Mouse (Mus musculus) ES-Bruce4 (cell line): ENCODE measurements around the gene Mif4gd. TPM values are rescaled to one million over a fixed set of nuclear protein-coding genes. Genes with fewer than 3 reads are reported as not detected.

Source experiments
- H3K27ac ChIP-seq: 2 replicates; pipeline ENCODE4 v1.5.1; 2012; ENCODE audit warnings: low read length, inconsistent platforms; ENCODE audit not compliant: insufficient read depth
- H3K27me3 ChIP-seq: 2 replicates; pipeline ENCODE4 v1.6.1; 2012; ENCODE audit warnings: mild to moderate bottlenecking, low read length, inconsistent platforms; ENCODE audit not compliant: control insufficient read depth, poor library complexity, insufficient read depth, severe bottlenecking
- H3K36me3 ChIP-seq: 2 replicates; pipeline ENCODE4 v1.6.1; 2012; ENCODE audit warnings: inconsistent platforms, mild to moderate bottlenecking, low read length, moderate library complexity; ENCODE audit not compliant: control insufficient read depth, poor library complexity, insufficient read depth, severe bottlenecking
- H3K4me1 ChIP-seq: one replicate; pipeline ENCODE4 v1.8.1; 2011; ENCODE audit warnings: low read length; ENCODE audit not compliant: control insufficient read depth, insufficient read depth
- H3K4me3 ChIP-seq: 2 replicates; pipeline ENCODE4 v1.5.1; 2011; ENCODE audit warnings: low read depth, mild to moderate bottlenecking, low read length
- H3K9ac ChIP-seq: 2 replicates; pipeline ENCODE4 v1.6.1; 2012; ENCODE audit warnings: low read depth, mild to moderate bottlenecking, inconsistent platforms; ENCODE audit not compliant: poor library complexity, severe bottlenecking
- H3K9me3 ChIP-seq: replicated peaks from 2 replicates; pipeline ENCODE4 v1.6.1; 2012; ENCODE audit warnings: mild to moderate bottlenecking, low read length, inconsistent platforms; ENCODE audit not compliant: control insufficient read depth, poor library complexity, insufficient read depth, severe bottlenecking
- CTCF ChIP-seq: IDR thresholded peaks from one replicate; pipeline ENCODE4 v1.8.1; 2011; ENCODE audit warnings: low read depth, low read length
- EP300 ChIP-seq: IDR thresholded peaks from 2 replicates; pipeline ENCODE4 v1.6.1; 2011; ENCODE audit warnings: low read depth, low read length; ENCODE audit not compliant: insufficient read depth
- POLR2A ChIP-seq: IDR thresholded peaks from one replicate; pipeline ENCODE4 v1.8.1; 2011; ENCODE audit warnings: low read length; ENCODE audit not compliant: insufficient read depth
- polyA plus RNA-seq: library from polyadenylated mRNA; stranded (reverse); fragments of >200 nt; gene quantifications from 2 replicates; pipeline ENCODE4 v1.2.4, GENCODE M21; 2011; ENCODE audit warnings: low read depth; ENCODE audit not compliant: missing spikeins, insufficient read depth, insufficient read length

Mif4gd gene
- polyA plus RNA-seq, 1 experiment = 50.4 TPM

- no peaks in the 10 kb centered on the region for H3K27me3 ChIP-seq
- TF ChIP-seq EP300 (no peak), CTCF (no peak), POLR2A (no peak)
- H3K9ac ChIP-seq = peak overlapping the region; percentile 66
- no peaks in the 10 kb centered on the region for H3K9me3 ChIP-seq
- peaks cover 9% of the 10 kb centered on the region for H3K36me3 ChIP-seq
- H3K4me1 ChIP-seq = no peaks in the 10 kb centered on the region
- H3K4me3 ChIP-seq = peak overlapping the region; percentile 96
- H3K27ac ChIP-seq = no peak overlapping the region
Measured at GRCm38 (mm10) chr11:115626824-115627616, 14.3 kb upstream of the Mif4gd start.

GRCm38 (mm10) chr11:115625877-115626276 lies 13.1 kb upstream of the Mif4gd start:
- H3K27me3 ChIP-seq = no peaks in the 10 kb centered on the region
- H3K9ac ChIP-seq = no peak overlapping the region
- no peak overlapping the region for H3K4me3 ChIP-seq
- no peak overlapping the region for H3K27ac ChIP-seq
- no peaks in the 10 kb centered on the region for H3K4me1 ChIP-seq
- peaks cover 9% of the 10 kb centered on the region for H3K36me3 ChIP-seq
- no peak for TF ChIP-seq EP300
- no peak for TF ChIP-seq CTCF
- TF ChIP-seq POLR2A = no peak
- H3K9me3 ChIP-seq = no peaks in the 10 kb centered on the region

DNA sequence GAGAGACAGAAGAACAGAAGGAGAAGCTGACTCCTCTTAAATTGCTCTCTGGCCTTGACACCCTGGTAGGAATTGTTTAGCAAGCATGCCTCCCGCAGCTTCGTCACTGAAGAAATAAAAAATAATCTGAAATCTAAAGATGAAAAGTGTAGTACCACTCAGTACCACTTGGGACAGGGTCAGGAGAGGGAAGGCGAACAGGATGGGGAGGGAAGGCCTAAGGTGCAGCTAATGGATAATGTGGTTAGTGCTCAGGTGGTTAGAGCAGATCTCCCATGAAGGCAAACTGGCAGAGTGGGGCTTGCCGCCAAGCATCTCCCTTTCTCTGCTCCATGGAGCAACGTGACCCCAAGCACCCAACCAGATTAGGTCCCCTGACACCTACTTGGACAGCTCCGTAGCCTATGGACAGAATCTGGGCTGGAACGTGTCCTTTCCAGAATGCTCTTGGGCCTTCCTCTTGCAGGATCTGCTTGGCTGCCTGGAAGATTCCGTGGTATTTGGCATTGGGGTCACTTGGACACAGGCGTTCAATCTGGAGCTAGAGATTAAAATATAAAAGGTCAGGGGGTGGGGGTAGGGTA lies 10.8 kb upstream of the Mif4gd start:
- no peaks in the 10 kb centered on the region for H3K4me1 ChIP-seq
- H3K4me3 ChIP-seq = no peak overlapping the region
- peaks cover 9% of the 10 kb centered on the region for H3K36me3 ChIP-seq
- H3K9ac ChIP-seq = no peak overlapping the region
- TF ChIP-seq CTCF (no peak), EP300 (no peak), POLR2A (no peak)
- no peak overlapping the region for H3K27ac ChIP-seq
- H3K9me3 ChIP-seq = no peaks in the 10 kb centered on the region
- no peaks in the 10 kb centered on the region for H3K27me3 ChIP-seq

GRCm38 (mm10) chr11:115619949-115620348 lies 7.2 kb upstream of the Mif4gd start:
- Histone ChIP-seq H3K27ac (no peak overlapping the region), H3K4me1 (no peaks in the 10 kb centered on the region), H3K9ac (no peak overlapping the region), H3K9me3 (no peaks in the 10 kb centered on the region), H3K36me3 (peaks cover 9% of the 10 kb centered on the region), H3K27me3 (no peaks in the 10 kb centered on the region), H3K4me3 (no peak overlapping the region)
- TF ChIP-seq EP300 (no peak), POLR2A (no peak), CTCF (no peak)

DNA sequence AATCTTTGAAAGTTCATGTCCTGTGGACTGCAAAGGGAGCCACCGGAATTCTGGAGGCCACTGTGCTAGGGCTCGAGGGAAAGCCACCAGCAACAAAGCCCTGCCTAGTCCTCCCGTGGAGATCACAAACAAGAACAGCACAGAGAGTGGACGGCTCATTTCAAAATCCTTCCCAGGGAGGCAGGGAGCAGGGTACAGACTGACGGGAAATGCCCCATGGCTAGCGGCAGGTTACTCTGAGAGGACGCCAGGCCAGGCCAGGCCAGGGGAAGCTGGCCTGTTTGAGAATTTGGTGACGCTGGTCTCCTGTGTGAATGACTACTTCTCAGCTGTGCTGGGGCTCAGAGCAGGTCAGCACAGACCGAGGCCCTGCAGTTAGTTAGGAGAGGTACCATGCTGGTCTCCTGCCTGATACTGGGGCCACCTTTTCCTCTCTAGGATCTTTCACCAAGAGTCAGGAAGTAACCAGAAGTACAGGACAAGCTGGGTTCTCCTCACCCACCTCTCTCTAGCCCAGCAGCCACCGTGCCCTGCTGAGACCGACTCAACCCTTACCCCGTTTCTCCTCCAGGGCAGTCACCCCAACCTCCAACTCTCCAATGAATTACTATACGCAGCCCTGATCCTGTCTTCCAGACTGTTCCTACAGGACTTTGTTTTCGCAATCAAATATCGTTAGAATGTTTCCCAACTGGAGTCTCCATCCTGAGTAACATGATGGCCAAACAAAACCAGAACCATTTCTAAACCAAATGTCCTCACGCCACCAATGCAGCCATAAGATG lies 6.2 kb upstream of the Mif4gd start:
- Histone ChIP-seq H3K27ac (no peak overlapping the region), H3K4me3 (no peak overlapping the region), H3K36me3 (peaks cover 9% of the 10 kb centered on the region), H3K27me3 (no peaks in the 10 kb centered on the region), H3K4me1 (peaks cover 5% of the 10 kb centered on the region), H3K9me3 (no peaks in the 10 kb centered on the region), H3K9ac (no peak overlapping the region)
- TF ChIP-seq POLR2A = no peak
- no peak for TF ChIP-seq CTCF
- no peak for TF ChIP-seq EP300
